Mouse (Mus musculus): ENCODE measurements at regions not wholly inside any gene's neighbourhood (a gene's known extent, or its start where the extent isn't known, plus 50 kb on each side); places are given as distances from the start of the nearest gene placed in this dataset.

- TF ChIP-seq ZNF384 (IDR thresholded peaks at IDR 0.05; ENCODE audit: low read depth, low read length) (no peak), BHLHE40 (IDR thresholded peaks at IDR 0.05; ENCODE audit: low read depth, low read length) (no peak), UBTF (IDR thresholded peaks at IDR 0.05; ENCODE audit: low read depth, low read length) (no peak)
These were observed 79.0 kb upstream of the Jazf1 start (continued) for GRCm38 (mm10) chr6:53147478-53147877.

GRCm38 (mm10) chr6:53143846-53144584, 75.6 kb upstream of the Jazf1 start:
- Histone ChIP-seq H3K9ac (ENCODE audit: insufficient read depth, low read depth) (no peak overlapping the region), H3K9me3 (replicated peaks; ENCODE audit: low read length) (no peaks in the 10 kb centered on the region), H3K27ac (ENCODE audit: insufficient read depth, low read depth) (no peak overlapping the region), H3K4me3 (replicated peaks in 1 of 3; ENCODE audit: low read depth in 2 of 3, low read length in 2 of 3, poor library complexity in 1 of 3) (no peak overlapping the region), H3K27me3 (replicated peaks) (no peaks in the 10 kb centered on the region), H3K79me2 (replicated peaks; ENCODE audit: control insufficient read depth, extremely low read depth, insufficient read depth, poor library complexity, severe bottlenecking) (no peaks in the 10 kb centered on the region), H3K36me3 (replicated peaks in 1 of 2; ENCODE audit: control insufficient read depth in 1 of 2, insufficient read depth in 1 of 2, low read length in 1 of 2) (no peaks in the 10 kb centered on the region), H3K4me2 (ENCODE audit: insufficient read depth, low read depth, poor library complexity, severe bottlenecking) (peak overlapping the region; percentile 26), H3K4me1 (ENCODE audit: control insufficient read depth in 1 of 2, insufficient read depth in 2 of 2) (peaks cover 6 to 27% of the 10 kb centered on the region in 2 experiments; a peak in 3 of 4 replicates)
- DNase-seq (ENCODE audit: extremely low read depth): peak; percentile 63
- TF ChIP-seq ZC3H11A (IDR thresholded peaks at IDR 0.05; ENCODE audit: low read depth, low read length) (peak; percentile 40; the same call in 1 of the 2 replicates), POLR2AphosphoS2 (IDR thresholded peaks at IDR 0.05; ENCODE audit: low read depth, low read length) (no peak), JUND (conservative IDR thresholded peaks at IDR 0.05; ENCODE audit: low read depth, low read length) (no peak), ZNF384 (IDR thresholded peaks at IDR 0.05; ENCODE audit: low read depth, low read length) (peak; percentile 89), MAZ (IDR thresholded peaks at IDR 0.05; ENCODE audit: low read depth, low read length) (no peak), SMC3 (IDR thresholded peaks at IDR 0.05; ENCODE audit: low read depth, low read length) (peak; percentile 84), ZMIZ1 (IDR thresholded peaks at IDR 0.05; ENCODE audit: low read depth, low read length) (no peak), IRF4 (IDR thresholded peaks at IDR 0.05; ENCODE audit: low read depth, low read length) (peak; percentile 39; the same call in 1 of the 2 replicates), NELFE (IDR thresholded peaks at IDR 0.05; ENCODE audit: low read depth, low read length) (peak; percentile 23; the same call in 1 of the 2 replicates), E2F4 (IDR thresholded peaks at IDR 0.05; ENCODE audit: insufficient replicate concordance, low read depth, low read length) (no peak), MXI1 (IDR thresholded peaks at IDR 0.05; ENCODE audit: low read depth, low read length) (no peak), MYC (IDR thresholded peaks at IDR 0.05; ENCODE audit: low read depth, low read length) (no peak), CTCF (conservative IDR thresholded peaks at IDR 0.05 in 1 of 2, IDR thresholded peaks at IDR 0.05 in 1 of 2; ENCODE audit: low read depth in 2 of 2, low read length in 2 of 2) (peak; percentile 70 to 87), ELF1 (IDR thresholded peaks at IDR 0.05; ENCODE audit: low read depth, low read length) (no peak), BHLHE40 (IDR thresholded peaks at IDR 0.05; ENCODE audit: low read depth, low read length) (0 out of 2 replicates have a peak, but pooled peaks have one; percentile 11), RAD21 (IDR thresholded peaks at IDR 0.05; ENCODE audit: low read depth, low read length) (peak; percentile 71), TCF12 (IDR thresholded peaks at IDR 0.05; ENCODE audit: low read depth, low read length) (0 out of 2 replicates have a peak, but pooled peaks have one; percentile 11)
- in situ Hi-C loops (cut with MboI; ENCODE audit: low pct_ligation_motif_present, low pct_unique_long_range_greater_than_20kb, low sequenced_read_pairs): loop anchor here (5.0 kb wide), 1 partner anchor 92 kb away; no protein-coding TSS in a partner anchor
- dilution Hi-C loops (cut with MboI; ENCODE audit: extremely low pct_ligation_motif_present, extremely low pct_unique_long_range_greater_than_20kb, low sequenced_read_pairs): no loop called here

All from CH12.LX (cell line).